Mouse (Mus musculus): ENCODE measurements around the gene Mllt6.
"Not testable (repeated sequence)": the region's sequence is repeated elsewhere in the genome, so short reads cannot be mapped to it uniquely, and the experiment has no call there.

Gene Mllt6

GRCm38 (mm10) chr11:97662893-97663527, at the start of gene Mllt6:
TSS of gene Mllt6 (plus strand) at chr11:97663414.
- no peak for DNase-seq (ENCODE audit: extremely low spot score, low read depth, low spot score)

- DNase-seq (ENCODE audit: extremely low spot score, low read depth, low spot score) = no peak
These were observed 47.9 kb upstream of the Mllt6 start for GRCm38 (mm10) chr11:97615276-97615675.

- DNase-seq (ENCODE audit: extremely low spot score, low read depth, low spot score) = no peak
These were observed 44.8 kb upstream of the Mllt6 start for GRCm38 (mm10) chr11:97618368-97618767.

GRCm38 (mm10) chr11:97619391-97619795, 43.8 kb upstream of the Mllt6 start:
- DNase-seq (ENCODE audit: extremely low spot score, low read depth, low spot score) = no peak

GRCm38 (mm10) chr11:97622440-97622839, 40.8 kb upstream of the Mllt6 start:
- DNase-seq (ENCODE audit: extremely low spot score, low read depth, low spot score) = peak; percentile 76

- no peak for DNase-seq (ENCODE audit: extremely low spot score, low read depth, low spot score)
These were observed 40.0 kb upstream of the Mllt6 start for GRCm38 (mm10) chr11:97623166-97623565.

GRCm38 (mm10) chr11:97625551-97625950, 37.7 kb upstream of the Mllt6 start:
- no peak for DNase-seq (ENCODE audit: extremely low spot score, low read depth, low spot score)

GRCm38 (mm10) chr11:97626431-97626830, 36.8 kb upstream of the Mllt6 start:
- DNase-seq (ENCODE audit: extremely low spot score, low read depth, low spot score) = no peak

- no peak for DNase-seq (ENCODE audit: extremely low spot score, low read depth, low spot score)
These were observed 36.4 kb upstream of the Mllt6 start for GRCm38 (mm10) chr11:97626850-97627249.

GRCm38 (mm10) chr11:97627556-97628302, 35.5 kb upstream of the Mllt6 start:
- no peak for DNase-seq (ENCODE audit: extremely low spot score, low read depth, low spot score)

GRCm38 (mm10) chr11:97628303-97628567, 35.0 kb upstream of the Mllt6 start:
- no peak for DNase-seq (ENCODE audit: extremely low spot score, low read depth, low spot score)

GRCm38 (mm10) chr11:97628568-97629518, 34.4 kb upstream of the Mllt6 start:
- DNase-seq (ENCODE audit: extremely low spot score, low read depth, low spot score) = no peak

- DNase-seq (ENCODE audit: extremely low spot score, low read depth, low spot score) = no peak
These were observed 33.6 kb upstream of the Mllt6 start, which contains the start of gene Epop for GRCm38 (mm10) chr11:97629576-97629975. TSS of gene Epop (minus strand) at chr11:97629702.

- DNase-seq (ENCODE audit: extremely low spot score, low read depth, low spot score) = no peak
These were observed 32.2 kb upstream of the Mllt6 start for GRCm38 (mm10) chr11:97631046-97631445.

- no peak for DNase-seq (ENCODE audit: extremely low spot score, low read depth, low spot score)
These were observed 31.7 kb upstream of the Mllt6 start for GRCm38 (mm10) chr11:97631500-97631899.

GRCm38 (mm10) chr11:97631938-97632337, 31.3 kb upstream of the Mllt6 start:
- DNase-seq (ENCODE audit: extremely low spot score, low read depth, low spot score) = no peak

- not testable (repeated sequence) for DNase-seq (ENCODE audit: extremely low spot score, low read depth, low spot score)
These were observed 30.8 kb upstream of the Mllt6 start for GRCm38 (mm10) chr11:97632440-97632839.

GRCm38 (mm10) chr11:97635468-97636019, 27.7 kb upstream of the Mllt6 start:
- no peak for DNase-seq (ENCODE audit: extremely low spot score, low read depth, low spot score)

GRCm38 (mm10) chr11:97641668-97642067, 21.5 kb upstream of the Mllt6 start:
- DNase-seq (ENCODE audit: extremely low spot score, low read depth, low spot score) = no peak

GRCm38 (mm10) chr11:97642746-97643145, 20.5 kb upstream of the Mllt6 start:
- DNase-seq (ENCODE audit: extremely low spot score, low read depth, low spot score) = no peak

GRCm38 (mm10) chr11:97643380-97644055, 19.7 kb upstream of the Mllt6 start:
- DNase-seq (ENCODE audit: extremely low spot score, low read depth, low spot score) = no peak
